Mouse (Mus musculus): ENCODE measurements at regions not wholly inside any gene's neighbourhood (a gene's known extent, or its start where the extent isn't known, plus 50 kb on each side); places are given as distances from the start of the nearest gene placed in this dataset.
A peak's percentile ranks its signal among the peaks of the same experiment; 100 is the strongest.

GRCm38 (mm10) chr10:120625474-120625873, 149.2 kb upstream of the Hmga2 start:
- TF ChIP-seq CTCF (IDR thresholded peaks at IDR 0.05; ENCODE audit: low read depth, low read length), result no peak
- TF ChIP-seq POLR2A (IDR thresholded peaks at IDR 0.05; ENCODE audit: borderline replicate concordance, low read depth, low read length), result no peak
- no peak overlapping the region for H3K4me3 ChIP-seq (ENCODE audit: insufficient read depth, low read length)
- H3K27ac ChIP-seq (ENCODE audit: insufficient read depth, low read depth, low read length), result peak overlapping the region; percentile 96
- peaks cover 46% of the 10 kb centered on the region for H3K4me1 ChIP-seq (ENCODE audit: control insufficient read depth, insufficient read depth, low read length)

- no peak overlapping the region for H3K4me3 ChIP-seq (ENCODE audit: insufficient read depth, low read length)
- H3K27ac ChIP-seq (ENCODE audit: insufficient read depth, low read depth, low read length), result peak overlapping the region; percentile 67
- H3K4me1 ChIP-seq (ENCODE audit: control insufficient read depth, insufficient read depth, low read length), result peaks cover 46% of the 10 kb centered on the region
- TF ChIP-seq POLR2A (IDR thresholded peaks at IDR 0.05; ENCODE audit: borderline replicate concordance, low read depth, low read length) (no peak), CTCF (IDR thresholded peaks at IDR 0.05; ENCODE audit: low read depth, low read length) (no peak)
Measured at GRCm38 (mm10) chr10:120624203-120624942, 148.1 kb upstream of the Hmga2 start.

- Histone ChIP-seq H3K4me3 (ENCODE audit: insufficient read depth, low read length) (no peak overlapping the region), H3K27ac (ENCODE audit: insufficient read depth, low read depth, low read length) (peak overlapping the region; percentile 99), H3K4me1 (ENCODE audit: control insufficient read depth, insufficient read depth, low read length) (peaks cover 39% of the 10 kb centered on the region)
- TF ChIP-seq POLR2A (IDR thresholded peaks at IDR 0.05; ENCODE audit: borderline replicate concordance, low read depth, low read length), result no peak
- no peak for TF ChIP-seq CTCF (IDR thresholded peaks at IDR 0.05; ENCODE audit: low read depth, low read length)
Measured at GRCm38 (mm10) chr10:120616406-120617015, 140.2 kb upstream of the Hmga2 start.

DNA sequence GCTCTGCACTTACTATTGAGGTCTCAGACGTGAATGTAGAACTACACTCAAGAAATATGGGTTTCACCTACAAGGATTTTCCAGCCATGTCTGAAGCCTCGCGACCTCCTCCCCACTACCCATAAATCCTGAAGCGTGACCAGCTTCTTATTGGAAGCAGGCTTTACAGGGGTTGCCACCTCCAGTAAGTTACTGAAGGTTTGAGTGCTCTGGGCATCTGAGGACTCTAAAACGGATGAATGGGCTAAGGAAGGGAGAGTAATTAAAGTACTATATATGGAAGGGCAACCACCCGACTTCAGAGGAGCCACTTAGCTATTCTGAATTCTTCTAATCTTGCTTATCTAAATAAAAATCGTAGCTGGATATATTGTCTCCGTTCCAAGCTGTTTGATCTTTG, 136.1 kb upstream of the Hmga2 start:
- TF ChIP-seq POLR2A (IDR thresholded peaks at IDR 0.05; ENCODE audit: borderline replicate concordance, low read depth, low read length) (no peak), CTCF (IDR thresholded peaks at IDR 0.05; ENCODE audit: low read depth, low read length) (no peak)
- Histone ChIP-seq H3K4me1 (ENCODE audit: control insufficient read depth, insufficient read depth, low read length) (peaks cover 30% of the 10 kb centered on the region), H3K27ac (ENCODE audit: insufficient read depth, low read depth, low read length) (no peak overlapping the region), H3K4me3 (ENCODE audit: insufficient read depth, low read length) (no peak overlapping the region)

GRCm38 (mm10) chr10:120610076-120610475, 133.8 kb upstream of the Hmga2 start:
- no peak overlapping the region for H3K27ac ChIP-seq (ENCODE audit: insufficient read depth, low read depth, low read length)
- peaks cover 13% of the 10 kb centered on the region for H3K4me1 ChIP-seq (ENCODE audit: control insufficient read depth, insufficient read depth, low read length)
- H3K4me3 ChIP-seq (ENCODE audit: insufficient read depth, low read length), result no peak overlapping the region
- TF ChIP-seq CTCF (IDR thresholded peaks at IDR 0.05; ENCODE audit: low read depth, low read length) (no peak), POLR2A (IDR thresholded peaks at IDR 0.05; ENCODE audit: borderline replicate concordance, low read depth, low read length) (no peak)

DNA sequence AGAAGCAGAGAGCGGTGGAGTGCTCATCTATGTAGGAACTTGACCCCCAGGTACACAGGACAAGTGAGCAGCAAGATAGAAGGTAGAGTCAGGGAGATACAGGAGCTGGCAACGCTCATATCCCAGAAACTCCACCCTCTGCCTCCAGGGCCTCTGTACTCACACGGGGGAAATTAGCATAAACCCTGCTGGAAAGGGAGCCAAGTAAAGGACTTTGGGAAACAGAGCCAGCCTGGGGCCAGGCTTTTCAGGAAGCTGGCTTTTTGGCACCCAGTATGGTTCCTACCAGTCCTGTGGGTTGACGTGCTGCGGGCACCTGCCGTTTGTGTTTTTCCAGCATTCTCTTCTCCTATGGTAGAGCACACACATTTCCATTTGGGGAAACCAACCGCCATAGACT, 128.2 kb upstream of the Hmga2 start:
- no peak for TF ChIP-seq POLR2A (IDR thresholded peaks at IDR 0.05; ENCODE audit: borderline replicate concordance, low read depth, low read length)
- TF ChIP-seq CTCF (IDR thresholded peaks at IDR 0.05; ENCODE audit: low read depth, low read length), result no peak
- Histone ChIP-seq H3K4me1 (ENCODE audit: control insufficient read depth, insufficient read depth, low read length) (no peaks in the 10 kb centered on the region), H3K27ac (ENCODE audit: insufficient read depth, low read depth, low read length) (no peak overlapping the region), H3K4me3 (ENCODE audit: insufficient read depth, low read length) (no peak overlapping the region)

GRCm38 (mm10) chr10:120603167-120603566, 126.9 kb upstream of the Hmga2 start:
- no peak overlapping the region for H3K4me3 ChIP-seq (ENCODE audit: insufficient read depth, low read length)
- H3K4me1 ChIP-seq (ENCODE audit: control insufficient read depth, insufficient read depth, low read length), result no peaks in the 10 kb centered on the region
- no peak overlapping the region for H3K27ac ChIP-seq (ENCODE audit: insufficient read depth, low read depth, low read length)
- TF ChIP-seq POLR2A (IDR thresholded peaks at IDR 0.05; ENCODE audit: borderline replicate concordance, low read depth, low read length) (no peak), CTCF (IDR thresholded peaks at IDR 0.05; ENCODE audit: low read depth, low read length) (no peak)

- Histone ChIP-seq H3K27ac (ENCODE audit: insufficient read depth, low read depth, low read length) (no peak overlapping the region), H3K4me1 (ENCODE audit: control insufficient read depth, insufficient read depth, low read length) (no peaks in the 10 kb centered on the region), H3K4me3 (ENCODE audit: insufficient read depth, low read length) (no peak overlapping the region)
- TF ChIP-seq CTCF (IDR thresholded peaks at IDR 0.05; ENCODE audit: low read depth, low read length), result no peak
- TF ChIP-seq POLR2A (IDR thresholded peaks at IDR 0.05; ENCODE audit: borderline replicate concordance, low read depth, low read length), result no peak
Measured at GRCm38 (mm10) chr10:120600735-120601134, 124.5 kb upstream of the Hmga2 start.

- Histone ChIP-seq H3K4me1 (ENCODE audit: control insufficient read depth, insufficient read depth, low read length) (no peaks in the 10 kb centered on the region), H3K4me3 (ENCODE audit: insufficient read depth, low read length) (no peak overlapping the region), H3K27ac (ENCODE audit: insufficient read depth, low read depth, low read length) (no peak overlapping the region)
- TF ChIP-seq CTCF (IDR thresholded peaks at IDR 0.05; ENCODE audit: low read depth, low read length) (no peak), POLR2A (IDR thresholded peaks at IDR 0.05; ENCODE audit: borderline replicate concordance, low read depth, low read length) (no peak)
Measured at GRCm38 (mm10) chr10:120599551-120599950, 123.3 kb upstream of the Hmga2 start.

DNA sequence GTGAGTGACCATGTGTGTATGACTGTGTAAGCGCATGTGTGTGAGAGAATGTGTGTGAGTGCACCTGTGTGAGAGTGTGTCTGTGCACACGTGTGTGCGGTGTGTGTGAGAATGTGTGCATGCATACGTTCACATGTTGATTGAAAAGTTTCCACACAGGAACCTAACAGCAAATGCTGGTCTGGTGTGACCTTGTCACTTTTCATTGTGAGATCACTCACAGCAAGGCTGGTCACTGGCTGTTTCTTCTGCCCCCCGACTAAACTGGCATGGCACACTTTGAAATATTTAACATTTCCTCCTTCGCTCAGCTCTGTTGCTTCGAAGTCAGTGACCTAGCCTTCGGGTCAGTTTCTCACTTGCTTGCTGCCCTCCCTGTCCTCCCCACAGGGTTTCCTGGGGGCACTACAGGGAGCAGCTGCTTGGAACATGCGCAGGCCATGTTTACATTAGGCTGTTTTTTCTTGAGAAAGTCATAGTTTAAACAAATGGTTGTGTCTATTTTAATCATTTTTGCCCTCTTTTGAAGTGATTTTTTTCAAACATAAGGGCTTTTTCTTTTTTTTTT, 121.1 kb upstream of the Hmga2 start:
- TF ChIP-seq CTCF (IDR thresholded peaks at IDR 0.05; ENCODE audit: low read depth, low read length) (no peak), POLR2A (IDR thresholded peaks at IDR 0.05; ENCODE audit: borderline replicate concordance, low read depth, low read length) (no peak)
- Histone ChIP-seq H3K4me1 (ENCODE audit: control insufficient read depth, insufficient read depth, low read length) (no peaks in the 10 kb centered on the region), H3K27ac (ENCODE audit: insufficient read depth, low read depth, low read length) (no peak overlapping the region), H3K4me3 (ENCODE audit: insufficient read depth, low read length) (no peak overlapping the region)
